Mouse (Mus musculus) brain, embryonic 14.5 days (tissue): ENCODE results near the gene Parg. TPM values are rescaled to one million over a fixed set of nuclear protein-coding genes. Genes with fewer than 3 reads are reported as not detected.
"Not testable (repeated sequence)": the region's sequence is repeated elsewhere in the genome, so short reads cannot be mapped to it uniquely, and the experiment has no call there.

ENCODE experiments used
- DNase-seq: peaks from one replicate; pipeline ENCODE4 v3.0.0-alpha.2; 2011; ENCODE audit warnings: low read depth
- CTCF ChIP-seq: fragments of 200-500 bp; IDR thresholded peaks from 2 replicates; pipeline ENCODE4 v1.5.1; 2012; ENCODE audit warnings: inconsistent platforms, mild to moderate bottlenecking, moderate library complexity, borderline replicate concordance; ENCODE audit not compliant: insufficient read depth, insufficient read length; ENCODE audit errors: extremely low read depth
- POLR2A ChIP-seq: fragments of 200-500 bp; IDR thresholded peaks from 2 replicates; pipeline ENCODE4 v1.6.1; 2012; ENCODE audit warnings: mild to moderate bottlenecking, inconsistent platforms, borderline replicate concordance; ENCODE audit not compliant: poor library complexity, insufficient read depth, insufficient read length, severe bottlenecking; ENCODE audit errors: extremely low read depth
- polyA plus RNA-seq: library from polyadenylated mRNA; depleted of rRNA; stranded (reverse); fragments of >200 nt; gene quantifications from 2 replicates; pipeline ENCODE4 v1.2.3, GENCODE M21; 2012

Parg gene
- polyA plus RNA-seq, 1 experiment, result 22.0 TPM

- DNase-seq, result no peak
- TF ChIP-seq POLR2A, result no peak
- no peak for TF ChIP-seq CTCF
These were observed 35.7 kb upstream of the Parg start for GRCm38 (mm10) chr14:32166062-32166441.

GRCm38 (mm10) chr14:32166840-32167239 lies 34.9 kb upstream of the Parg start:
- no peak for TF ChIP-seq CTCF
- TF ChIP-seq POLR2A, result no peak
- no peak for DNase-seq

- no peak for DNase-seq
- TF ChIP-seq CTCF, result no peak
- no peak for TF ChIP-seq POLR2A
These were observed 34.4 kb upstream of the Parg start for GRCm38 (mm10) chr14:32167326-32167725.

- peak; percentile 7 for DNase-seq
- TF ChIP-seq POLR2A (no peak), CTCF (no peak)
These were observed 33.0 kb upstream of the Parg start for GRCm38 (mm10) chr14:32168653-32169231.

- no peak for TF ChIP-seq CTCF
- no peak for DNase-seq
These were observed 31.6 kb upstream of the Parg start for GRCm38 (mm10) chr14:32170137-32170536.

- DNase-seq, result no peak
- no peak for TF ChIP-seq CTCF
- TF ChIP-seq POLR2A, result no peak
These were observed 26.4 kb upstream of the Parg start for GRCm38 (mm10) chr14:32175310-32175709.

- not testable (repeated sequence) for DNase-seq
These were observed 25.2 kb upstream of the Parg start for GRCm38 (mm10) chr14:32176590-32176989.

GRCm38 (mm10) chr14:32179393-32180195 lies 22.2 kb upstream of the Parg start:
- TF ChIP-seq CTCF, result no peak
- no peak for TF ChIP-seq POLR2A
- DNase-seq, result no peak

- no peak for DNase-seq
- no peak for TF ChIP-seq POLR2A
- no peak for TF ChIP-seq CTCF
These were observed 20.9 kb upstream of the Parg start for GRCm38 (mm10) chr14:32180861-32181260.

- DNase-seq, result no peak
- TF ChIP-seq POLR2A (no peak), CTCF (no peak)
These were observed 17.9 kb upstream of the Parg start for GRCm38 (mm10) chr14:32183846-32184245.

GRCm38 (mm10) chr14:32190627-32191391 lies 10.9 kb upstream of the Parg start:
- no peak for DNase-seq
- no peak for TF ChIP-seq CTCF
- no peak for TF ChIP-seq POLR2A

GRCm38 (mm10) chr14:32191926-32192325 lies 9.8 kb upstream of the Parg start:
- DNase-seq, result no peak

GRCm38 (mm10) chr14:32192437-32192836 lies 9.3 kb upstream of the Parg start:
- peak; percentile 74 for DNase-seq
- peak; percentile 71 for TF ChIP-seq CTCF
- no peak for TF ChIP-seq POLR2A

More at GRCm38 (mm10) chr14:32191926-32192325, 9.8 kb upstream of the Parg start:
- TF ChIP-seq POLR2A, result no peak
- no peak for TF ChIP-seq CTCF

GRCm38 (mm10) chr14:32193557-32193956 lies 8.2 kb upstream of the Parg start:
- DNase-seq, result not testable (repeated sequence)
